Mouse (Mus musculus): ENCODE data around the gene Pin1.

DNA sequence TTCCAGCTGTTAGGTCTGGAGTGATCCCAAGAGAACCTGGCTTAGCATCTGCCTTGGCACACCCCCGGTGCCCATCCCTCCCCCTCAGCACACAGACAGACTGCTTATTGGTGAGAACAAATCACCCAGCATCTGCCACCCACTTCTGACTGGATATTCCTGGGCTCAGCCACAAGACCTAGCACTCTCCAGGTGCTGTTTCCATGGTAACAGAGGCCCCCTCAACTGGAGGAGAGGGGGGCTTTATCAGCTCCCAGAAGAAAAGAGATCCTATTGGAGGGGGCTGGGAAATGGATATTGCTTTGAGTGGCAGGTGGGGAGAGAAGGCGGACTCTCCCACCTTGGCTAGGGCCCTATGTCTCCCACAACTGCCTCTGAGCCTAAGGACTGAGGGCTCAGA, 12.1 kb downstream of the Pin1 start:
- TF ChIP-seq CTCF (IDR thresholded peaks at IDR 0.05; ENCODE audit: low read depth, low read length) = no peak
- TF ChIP-seq POLR2A (IDR thresholded peaks at IDR 0.05; ENCODE audit: extremely low read depth, insufficient read depth, low read length) = no peak
